Mouse (Mus musculus): ENCODE results near the gene Angpt4. TPM values are rescaled to one million over a fixed set of nuclear protein-coding genes. Genes with fewer than 3 reads are reported as not detected.

The Angpt4 gene
- polyA plus RNA-seq, 1 experiment = not detected

- 0 out of 2 replicates have a peak, but pooled peaks cover 2% of the 10 kb centered on the region for H3K4me1 ChIP-seq (ENCODE audit: control insufficient read depth, insufficient read depth, low read length)
- no peak overlapping the region for H3K4me3 ChIP-seq (ENCODE audit: insufficient read depth, low read depth, low read length)
- peak; percentile 86 for TF ChIP-seq CTCF (IDR thresholded peaks at IDR 0.05; ENCODE audit: insufficient read depth, low read depth, low read length)
- TF ChIP-seq POLR2A (IDR thresholded peaks at IDR 0.05; ENCODE audit: insufficient read depth, low read depth, low read length) = no peak
- 13% methylated on average over 22 of the region's 22 CpGs for WGBS
- H3K27ac ChIP-seq (ENCODE audit: insufficient read depth, low read depth, low read length) = no peak overlapping the region
Observed at GRCm38 (mm10) chr2:151994350-151995122, 83.5 kb downstream of the Angpt4 start.

Other genes with a start within 250 kb of the Angpt4 start
- gene Rad21l, start 242.7 kb upstream of the Angpt4 start, polyA plus RNA-seq (2012; ENCODE audit: insufficient read depth, insufficient read length, low replicate concordance, missing spikeins) = not detected in 2 replicates
- gene Tmem74b, start 209.2 kb upstream of the Angpt4 start, polyA plus RNA-seq (2012; ENCODE audit: insufficient read depth, insufficient read length, low replicate concordance, missing spikeins) = not detected in 2 replicates
- gene Psmf1, start 167.0 kb upstream of the Angpt4 start, polyA plus RNA-seq (2012; ENCODE audit: insufficient read depth, insufficient read length, low replicate concordance, missing spikeins) = not detected in 2 replicates
- gene Rspo4, start 68.3 kb upstream of the Angpt4 start, polyA plus RNA-seq (2012; ENCODE audit: insufficient read depth, insufficient read length, low replicate concordance, missing spikeins) = not detected in 2 replicates
- not detected in 2 replicates for gene Fam110a, start 69.0 kb downstream of the Angpt4 start, polyA plus RNA-seq (2012; ENCODE audit: insufficient read depth, insufficient read length, low replicate concordance, missing spikeins)
- not detected in 2 replicates for gene Slc52a3, start 85.3 kb downstream of the Angpt4 start, polyA plus RNA-seq (2012; ENCODE audit: insufficient read depth, insufficient read length, low replicate concordance, missing spikeins)
- gene Scrt2, start 170.3 kb downstream of the Angpt4 start, polyA plus RNA-seq (2012; ENCODE audit: insufficient read depth, insufficient read length, low replicate concordance, missing spikeins) = not detected in 2 replicates
- gene Srxn1, start 194.3 kb downstream of the Angpt4 start, polyA plus RNA-seq (2012; ENCODE audit: insufficient read depth, insufficient read length, low replicate concordance, missing spikeins) = not detected in 2 replicates
- not detected in 2 replicates for gene Tcf15, start 232.4 kb downstream of the Angpt4 start, polyA plus RNA-seq (2012; ENCODE audit: insufficient read depth, insufficient read length, low replicate concordance, missing spikeins)

Measured in olfactory bulb, adult 2 months (tissue).